17 mouse cellular contexts compared by ENCODE assay signal in genomic region chr5:66849148-66849547, GRCm38 (mm10).
DNase-seq lines count a peak whose midpoint lies in the region; ATAC-seq and TF ChIP-seq lines count a peak whose summit lies in the region.
"Had no signal": no experiment of that assay in that cellular context is flagged by ENCODE, and none has a peak within 500 bp of the region (broad histone marks: within the 10 kb centered on the region; RNA-seq: fewer than 3 reads in every experiment).

No protein-coding gene starts in this region.

- peaks cover 8% of the 10 kb centered on the region; the same call in 1 of the 2 replicates for H3K4me1 ChIP-seq in lung, embryonic 15.5 days
- H3K4me1 ChIP-seq in hindbrain, embryonic 11.5 days (replicated peaks; ENCODE audit: control insufficient read depth, insufficient read depth, low read length): no peaks in the 10 kb centered on the region
- H3K4me1 ChIP-seq in liver, embryonic 12.5 days: no peaks in the 10 kb centered on the region

- 48% methylated on average over 4 of the region's 4 CpGs for whole genome bisulfite sequencing in lung, embryonic 15.5 days
- WGBS in hindbrain, embryonic 11.5 days: 84% methylated on average over 4 of the region's 4 CpGs
- WGBS in liver, embryonic 12.5 days (ENCODE audit: insufficient replicate concordance): 48% methylated on average over 4 of the region's 4 CpGs

- peak; percentile 44 for DNase-seq in gastrocnemius, adult 2 months
- DNase-seq in gastrocnemius, adult 8-10 months (ENCODE audit: low spot score in 2 of 2): no peak
- DNase-seq in 3T3-L1 (ENCODE audit: low read depth, low spot score): peak; percentile 40
- DNase-seq in adrenal gland, postnatal 36 days: peak; percentile 68 to 71
- DNase-seq in cerebellum, adult 9-11 months: no peak
- no peak for DNase-seq in hindbrain, embryonic 11.5 days (ENCODE audit: low spot score)
- DNase-seq: cerebellum, adult 11 months; gastrocnemius, postnatal 14 days; thymus, postnatal 25 days had no signal

- H3K27me3 ChIP-seq in lung, embryonic 15.5 days: no peaks in the 10 kb centered on the region
- H3K27me3 ChIP-seq in hindbrain, embryonic 11.5 days (ENCODE audit: control insufficient read depth, insufficient read depth, low read length): no peaks in the 10 kb centered on the region
- no peaks in the 10 kb centered on the region for H3K27me3 ChIP-seq in liver, embryonic 12.5 days (replicated peaks)
- H3K27me3 ChIP-seq: forebrain, embryonic 13.5 days; limb, embryonic 15.5 days; midbrain, embryonic 15.5 days had no signal

- peak overlapping the region; percentile 83 for H3K27ac ChIP-seq in gastrocnemius, adult 2 months
- no peak overlapping the region for H3K27ac ChIP-seq in lung, embryonic 15.5 days
- H3K27ac ChIP-seq in hindbrain, embryonic 11.5 days (ENCODE audit: low read depth, low read length): no peak overlapping the region
- H3K27ac ChIP-seq in liver, embryonic 12.5 days: no peak overlapping the region
- H3K27ac ChIP-seq: forebrain, embryonic 13.5 days; limb, embryonic 15.5 days; macrophage; midbrain, embryonic 15.5 days had no signal

- ATAC-seq in lung, embryonic 15.5 days (ENCODE audit: borderline replicate concordance, extremely low read depth, low FRiP score, low TSS enrichment): 0 out of 2 replicates have a peak, but pooled peaks have one; percentile 35
- no peak for ATAC-seq in hindbrain, embryonic 11.5 days (ENCODE audit: low FRiP score)
- ATAC-seq in liver, embryonic 12.5 days: no peak
- ATAC-seq: forebrain, embryonic 13.5 days; hindbrain, embryonic 16.5 days; midbrain, embryonic 15.5 days had no signal

- H3K9ac ChIP-seq in lung, embryonic 15.5 days: no peak overlapping the region
- H3K9ac ChIP-seq in hindbrain, embryonic 11.5 days (ENCODE audit: low read depth, low read length): no peak overlapping the region
- no peak overlapping the region for H3K9ac ChIP-seq in liver, embryonic 12.5 days
- H3K9ac ChIP-seq: forebrain, embryonic 13.5 days; limb, embryonic 15.5 days; midbrain, embryonic 15.5 days had no signal

- intact Hi-C loops in gastrocnemius, adult 2 months (cut with DNase I): no loop called here

- no peak for TF ChIP-seq CTCF in gastrocnemius, adult 2 months (IDR thresholded peaks at IDR 0.05)

- H3K4me3 ChIP-seq in gastrocnemius, adult 2 months: no peak overlapping the region; the same call in 1 of the 2 replicates
- H3K4me3 ChIP-seq in lung, embryonic 15.5 days: no peak overlapping the region
- H3K4me3 ChIP-seq in hindbrain, embryonic 11.5 days (ENCODE audit: low read depth, low read length): no peak overlapping the region
- H3K4me3 ChIP-seq in liver, embryonic 12.5 days: no peak overlapping the region
- H3K4me3 ChIP-seq: forebrain, embryonic 13.5 days; left cerebral cortex, adult 2 months; limb, embryonic 15.5 days; midbrain, embryonic 15.5 days had no signal

- H3K36me3 ChIP-seq in lung, embryonic 15.5 days: no peaks in the 10 kb centered on the region
- no peaks in the 10 kb centered on the region for H3K36me3 ChIP-seq in hindbrain, embryonic 11.5 days (ENCODE audit: control insufficient read depth, insufficient read depth, low read length)
- no peaks in the 10 kb centered on the region for H3K36me3 ChIP-seq in liver, embryonic 12.5 days
- H3K36me3 ChIP-seq: limb, embryonic 15.5 days; midbrain, embryonic 15.5 days had no signal

- H3K9me3 ChIP-seq in lung, embryonic 15.5 days: no peaks in the 10 kb centered on the region
- no peaks in the 10 kb centered on the region for H3K9me3 ChIP-seq in hindbrain, embryonic 11.5 days (ENCODE audit: control insufficient read depth, low read length)
- H3K9me3 ChIP-seq in liver, embryonic 12.5 days (replicated peaks): no peaks in the 10 kb centered on the region
- H3K9me3 ChIP-seq: forebrain, embryonic 13.5 days; limb, embryonic 15.5 days; midbrain, embryonic 15.5 days had no signal

- H3K4me2 ChIP-seq in lung, embryonic 15.5 days: no peak overlapping the region
- H3K4me2 ChIP-seq in hindbrain, embryonic 11.5 days (replicated peaks; ENCODE audit: low read depth, low read length): no peak overlapping the region
- H3K4me2 ChIP-seq in liver, embryonic 12.5 days: no peak overlapping the region
- H3K4me2 ChIP-seq: forebrain, embryonic 13.5 days; limb, embryonic 15.5 days; midbrain, embryonic 15.5 days had no signal

Comparison
In these comparisons a context has a peak if more than half of its experiments do, and no peak if none do; other contexts are left out.
1. DNase-seq: peak in gastrocnemius, adult 2 months (single experiment), 3T3-L1 (single experiment) and adrenal gland, postnatal 36 days (2 of 2); none in gastrocnemius, adult 8-10 months (0 of 2), cerebellum, adult 9-11 months (single experiment) and hindbrain, embryonic 11.5 days (single experiment).